Mouse (Mus musculus) kidney, postnatal 0 days (tissue): ENCODE measurements around the gene Ttyh3. TPM values are rescaled to one million over a fixed set of nuclear protein-coding genes. Genes with fewer than 3 reads are reported as not detected.

ENCODE experiments used
- ATAC-seq: fragments of 200-750 bp; cut with Nextera tagmentation; replicated peaks from 2 replicates; pipeline ENCODE4 v1.8.0; 2017; ENCODE audit warnings: low read depth, moderate number of reproducible peaks, moderate TSS enrichment, moderate library complexity; ENCODE audit not compliant: low FRiP score
- DNase-seq: peaks from one replicate; pipeline ENCODE4 v3.0.0-alpha.2; 2016; ENCODE audit warnings: low spot score
- H3K27ac ChIP-seq: fragments of 300-500 bp; sonication (generic); 2 replicates; pipeline ENCODE4 v1.5.1; 2014; ENCODE audit warnings: mild to moderate bottlenecking
- H3K27me3 ChIP-seq: fragments of 300-500 bp; sonication (generic); 2 replicates; pipeline ENCODE4 v1.6.1; 2014; ENCODE audit warnings: low read length, mixed read lengths; ENCODE audit not compliant: insufficient read depth
- H3K36me3 ChIP-seq: fragments of 300-500 bp; sonication (generic); 2 replicates; pipeline ENCODE4 v1.6.1; 2014; ENCODE audit warnings: low read length, mixed read lengths; ENCODE audit not compliant: insufficient read depth
- H3K4me1 ChIP-seq: fragments of 300-500 bp; sonication (generic); replicated peaks from 2 replicates; pipeline ENCODE4 v1.6.1; 2014; ENCODE audit warnings: antibody characterized with exemption, low read length, mixed read lengths; ENCODE audit not compliant: insufficient read depth
- H3K4me2 ChIP-seq: fragments of 300-500 bp; sonication (generic); 2 replicates; pipeline ENCODE4 v1.6.1; 2014; ENCODE audit warnings: mild to moderate bottlenecking, low read length, moderate library complexity, mixed read lengths
- H3K4me3 ChIP-seq: fragments of 300-500 bp; sonication (generic); replicated peaks from 2 replicates; pipeline ENCODE4 v1.5.1; 2014; ENCODE audit warnings: low read depth, low read length
- H3K9ac ChIP-seq: fragments of 300-500 bp; sonication (generic); 2 replicates; pipeline ENCODE4 v1.6.1; 2014; ENCODE audit warnings: low read depth, low read length
- H3K9me3 ChIP-seq: fragments of 300-500 bp; sonication (generic); replicated peaks from 2 replicates; pipeline ENCODE4 v1.6.1; 2016; ENCODE audit warnings: low read length, inconsistent platforms, mixed read lengths
- CTCF ChIP-seq: IDR thresholded peaks from 2 replicates; pipeline ENCODE4 v1.5.1; 2016; ENCODE audit warnings: antibody characterized with exemption, low read depth, mild to moderate bottlenecking, moderate library complexity
- WGBS: fragments of 180-500 bp; shearing (Covaris S2); extraction: QIAGEN DNeasy Blood & Tissue Kit; methylation state at CpG from one replicate; pipeline ENCODE4 v1.1.7; 2014; 5-methylcytosine and 5-hydroxymethylcytosine counted together
- polyA plus RNA-seq: library from polyadenylated mRNA; unstranded; fragments of >200 nt; fragmentation: Nextera tagmentation; extraction: Ambion mirVana; gene quantifications from 2 replicates; pipeline ENCODE4 v1.2.1, GENCODE M21; 2015

The Ttyh3 gene
- polyA plus RNA-seq, 1 experiment from 2014 or later, result 25.3 TPM

- H3K4me2 ChIP-seq, result peak overlapping the region; percentile 67
- DNase-seq, result no peak
- H3K27ac ChIP-seq, result no peak overlapping the region
- H3K36me3 ChIP-seq, result 0 out of 2 replicates have a peak, but pooled peaks cover 4% of the 10 kb centered on the region
- H3K4me3 ChIP-seq, result peak overlapping the region; percentile 89
- H3K4me1 ChIP-seq, result peaks cover 19% of the 10 kb centered on the region
- no peaks in the 10 kb centered on the region for H3K9me3 ChIP-seq
- H3K9ac ChIP-seq, result peak overlapping the region; percentile 98
- no peak for TF ChIP-seq CTCF
- ATAC-seq, result no peak
- WGBS, result 47% methylated on average over 13 of the region's 13 CpGs
- H3K27me3 ChIP-seq, result no peaks in the 10 kb centered on the region
These were observed 1.6 kb downstream of the Ttyh3 start for GRCm38 (mm10) chr5:140647031-140647760.

DNA sequence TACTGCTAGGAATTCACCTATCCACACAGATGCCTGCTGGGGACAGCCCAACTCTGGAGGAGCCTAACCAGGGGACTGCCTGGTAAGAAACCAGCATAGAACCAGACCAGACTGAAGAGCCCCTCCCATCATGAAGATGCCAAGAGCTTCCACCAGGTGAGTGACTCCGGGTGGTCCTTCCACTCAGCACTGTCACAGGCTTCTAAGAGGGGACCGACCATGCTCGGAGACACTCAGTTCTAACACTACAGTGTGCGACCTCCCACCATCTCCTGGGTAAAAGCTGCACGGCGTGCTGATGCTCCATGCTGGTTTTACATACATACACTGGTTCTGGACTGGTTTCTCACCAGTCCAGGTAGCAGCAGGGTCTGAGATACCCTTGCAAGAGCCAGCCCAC lies 2.7 kb downstream of the Ttyh3 start:
- ATAC-seq (no peak), DNase-seq (no peak)
- TF ChIP-seq CTCF, result no peak
- Histone ChIP-seq H3K9me3 (no peaks in the 10 kb centered on the region), H3K36me3 (0 out of 2 replicates have a peak, but pooled peaks cover 4% of the 10 kb centered on the region), H3K4me2 (no peak overlapping the region), H3K27me3 (no peaks in the 10 kb centered on the region), H3K4me1 (peaks cover 29% of the 10 kb centered on the region), H3K4me3 (no peak overlapping the region), H3K27ac (no peak overlapping the region), H3K9ac (no peak overlapping the region)
- WGBS, result 82% methylated on average over 6 of the region's 6 CpGs

GRCm38 (mm10) chr5:140645454-140645853 lies 3.4 kb downstream of the Ttyh3 start:
- H3K4me3 ChIP-seq, result no peak overlapping the region
- ATAC-seq, result no peak
- H3K36me3 ChIP-seq, result 0 out of 2 replicates have a peak, but pooled peaks cover 4% of the 10 kb centered on the region
- TF ChIP-seq CTCF, result no peak
- peaks cover 32% of the 10 kb centered on the region for H3K4me1 ChIP-seq
- no peaks in the 10 kb centered on the region for H3K9me3 ChIP-seq
- no peak overlapping the region for H3K27ac ChIP-seq
- H3K9ac ChIP-seq, result no peak overlapping the region
- WGBS, result 79% methylated on average over 4 of the region's 4 CpGs
- no peak overlapping the region for H3K4me2 ChIP-seq
- H3K27me3 ChIP-seq, result no peaks in the 10 kb centered on the region
- DNase-seq, result no peak

- H3K4me1 ChIP-seq, result peaks cover 32% of the 10 kb centered on the region
- DNase-seq, result no peak
- no peak for ATAC-seq
- 0 out of 2 replicates have a peak, but pooled peaks cover 4% of the 10 kb centered on the region for H3K36me3 ChIP-seq
- no peak overlapping the region for H3K9ac ChIP-seq
- WGBS, result 73% methylated on average over 15 of the region's 15 CpGs
- peak overlapping the region; percentile 50; the same call in 1 of the 2 replicates for H3K27ac ChIP-seq
- no peak for TF ChIP-seq CTCF
- H3K4me3 ChIP-seq, result no peak overlapping the region
- no peaks in the 10 kb centered on the region for H3K9me3 ChIP-seq
- no peaks in the 10 kb centered on the region for H3K27me3 ChIP-seq
- H3K4me2 ChIP-seq, result no peak overlapping the region
These were observed 4.1 kb downstream of the Ttyh3 start for GRCm38 (mm10) chr5:140644702-140645201.

GRCm38 (mm10) chr5:140644263-140644662 lies 4.6 kb downstream of the Ttyh3 start:
- no peak for DNase-seq
- Histone ChIP-seq H3K36me3 (0 out of 2 replicates have a peak, but pooled peaks cover 7% of the 10 kb centered on the region), H3K27ac (no peak overlapping the region), H3K4me2 (no peak overlapping the region), H3K4me1 (peaks cover 32% of the 10 kb centered on the region), H3K27me3 (no peaks in the 10 kb centered on the region), H3K4me3 (no peak overlapping the region), H3K9me3 (no peaks in the 10 kb centered on the region), H3K9ac (no peak overlapping the region)
- TF ChIP-seq CTCF, result peak; percentile 45; the same call in 1 of the 2 replicates
- 85% methylated on average over 6 of the region's 6 CpGs for WGBS
- ATAC-seq, result no peak

- TF ChIP-seq CTCF, result no peak
- H3K27me3 ChIP-seq, result no peaks in the 10 kb centered on the region
- 0 out of 2 replicates have a peak, but pooled peaks cover 13% of the 10 kb centered on the region for H3K36me3 ChIP-seq
- H3K9ac ChIP-seq, result no peak overlapping the region
- ATAC-seq, result no peak
- H3K4me3 ChIP-seq, result no peak overlapping the region
- WGBS, result 56% methylated on average over 3 of the region's 3 CpGs
- peak overlapping the region; percentile 1; the same call in 1 of the 2 replicates for H3K27ac ChIP-seq
- H3K4me1 ChIP-seq, result peaks cover 23% of the 10 kb centered on the region; the same call in 1 of the 2 replicates
- H3K9me3 ChIP-seq, result no peaks in the 10 kb centered on the region
- no peak for DNase-seq
- no peak overlapping the region for H3K4me2 ChIP-seq
These were observed 6.8 kb downstream of the Ttyh3 start for GRCm38 (mm10) chr5:140642076-140642475.
